Mouse (Mus musculus) natural killer cell, adult 2 months (primary cell): ENCODE data around the gene Btbd19.

Source experiments
- DNase-seq, 2 experiments: peaks; one replicate each; pipeline ENCODE4 v3.0.0; 2022; ENCODE audit warnings: low spot score in 2 of 2

The Btbd19 gene

GRCm38 (mm10) chr4:117134601-117134995 is 9.1 kb upstream of the Btbd19 start:
- DNase-seq: no peak

GRCm38 (mm10) chr4:117133817-117134600 is 8.5 kb upstream of the Btbd19 start, which contains the start of gene Plk3:
Gene Plk3, minus strand, starts transcription at chr4:117133963.
- DNase-seq: peak; percentile 99 to 100

- no peak for DNase-seq
Measured at GRCm38 (mm10) chr4:117133366-117133796, 7.9 kb upstream of the Btbd19 start.

- DNase-seq: no peak
Measured at GRCm38 (mm10) chr4:117132794-117133143, 7.2 kb upstream of the Btbd19 start.

- no peak for DNase-seq
Measured at GRCm38 (mm10) chr4:117131890-117132793, 6.6 kb upstream of the Btbd19 start.

GRCm38 (mm10) chr4:117131198-117131597 is 5.7 kb upstream of the Btbd19 start:
- no peak for DNase-seq

GRCm38 (mm10) chr4:117130790-117131189 is 5.3 kb upstream of the Btbd19 start:
- DNase-seq: no peak

- DNase-seq: no peak
Measured at GRCm38 (mm10) chr4:117127991-117128686, 2.6 kb upstream of the Btbd19 start.

GRCm38 (mm10) chr4:117126675-117127290 is 1.3 kb upstream of the Btbd19 start, which contains the start of gene Tctex1d4:
Gene Tctex1d4, plus strand, starts transcription at chr4:117126794.
- DNase-seq: no peak

GRCm38 (mm10) chr4:117125910-117126674 is 567 bp upstream of the Btbd19 start:
- peak; percentile 44 to 61 for DNase-seq

- DNase-seq: peak; percentile 78 to 79
Measured at GRCm38 (mm10) chr4:117124518-117125347, 792 bp downstream of the Btbd19 start.

- peak in 1 of 2 experiments; percentile 14 for DNase-seq
Measured at GRCm38 (mm10) chr4:117124218-117124517, 1.4 kb downstream of the Btbd19 start.

GRCm38 (mm10) chr4:117123546-117124217 is 1.8 kb downstream of the Btbd19 start:
- no peak for DNase-seq

GRCm38 (mm10) chr4:117122209-117122608 is 3.3 kb downstream of the Btbd19 start:
- no peak for DNase-seq

- DNase-seq: peak; percentile 87 to 91
Measured at GRCm38 (mm10) chr4:117120445-117121414, 4.8 kb downstream of the Btbd19 start.

- no peak for DNase-seq
Measured at GRCm38 (mm10) chr4:117120052-117120444, 5.5 kb downstream of the Btbd19 start.

- no peak for DNase-seq
Measured at GRCm38 (mm10) chr4:117119636-117120035, 5.9 kb downstream of the Btbd19 start.

GRCm38 (mm10) chr4:117117931-117118330 is 7.6 kb downstream of the Btbd19 start:
- peak in 1 of 2 experiments; percentile 20 for DNase-seq
